ENCODE assay signal across 9 mouse cellular contexts in the genomic region with DNA sequence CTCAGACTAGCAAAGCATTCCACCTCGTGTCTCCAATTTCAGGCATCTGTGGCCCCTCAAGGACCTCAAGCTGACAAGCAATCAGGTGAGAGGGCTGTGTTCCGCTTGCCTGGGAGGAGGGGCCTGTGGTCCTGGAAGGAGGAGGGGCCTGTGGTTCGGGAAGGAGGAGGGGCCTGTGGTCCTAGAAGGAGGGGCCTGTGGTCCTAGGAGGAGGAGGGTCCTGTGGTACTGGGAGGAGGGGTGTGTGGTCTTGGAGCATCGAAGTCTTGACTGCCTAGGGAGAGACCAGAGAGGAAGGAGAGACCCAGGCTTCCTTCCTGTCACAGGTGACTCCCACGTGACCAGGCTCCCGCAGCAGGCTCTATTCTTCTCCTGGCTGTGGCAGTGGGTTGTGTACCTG. TPM values are rescaled to one million over a fixed set of nuclear protein-coding genes. Genes with fewer than 3 reads are reported as not detected.
A peak's percentile ranks its signal among the peaks of the same experiment; 100 is the strongest.
DNase-seq lines count a peak whose midpoint lies in the region; ATAC-seq and TF ChIP-seq lines count a peak whose summit lies in the region.
"Had no signal": no experiment of that assay in that cellular context is flagged by ENCODE, and none has a peak within 500 bp of the region (broad histone marks: within the 10 kb centered on the region; RNA-seq: fewer than 3 reads in every experiment).

No protein-coding gene starts in this region.

- H3K9ac ChIP-seq in kidney, postnatal 0 days (ENCODE audit: low read depth, low read length), result no peak overlapping the region
- no peak overlapping the region for H3K9ac ChIP-seq in embryonic facial prominence, embryonic 12.5 days
- no peak overlapping the region for H3K9ac ChIP-seq in limb, embryonic 13.5 days

- no peak for TF ChIP-seq CTCF in kidney, postnatal 0 days (IDR thresholded peaks at IDR 0.05; ENCODE audit: low read depth)

- 8% methylated on average over 6 of the region's 6 CpGs for WGBS in kidney, postnatal 0 days
- 4% methylated on average over 6 of the region's 6 CpGs for WGBS in embryonic facial prominence, embryonic 12.5 days
- 9% methylated on average over 6 of the region's 6 CpGs for WGBS in limb, embryonic 13.5 days

- 0 out of 2 replicates have a peak, but pooled peaks cover 5% of the 10 kb centered on the region for H3K36me3 ChIP-seq in kidney, postnatal 0 days (ENCODE audit: insufficient read depth, low read length)
- no peaks in the 10 kb centered on the region for H3K36me3 ChIP-seq in embryonic facial prominence, embryonic 12.5 days
- H3K36me3 ChIP-seq in limb, embryonic 13.5 days, result no peaks in the 10 kb centered on the region
- H3K36me3 ChIP-seq in splenic B cell, adult 2 months (ENCODE audit: control insufficient read depth, insufficient read depth, low read length, poor library complexity, severe bottlenecking), result no peaks in the 10 kb centered on the region

- peak overlapping the region; percentile 37 for H3K4me2 ChIP-seq in kidney, postnatal 0 days (ENCODE audit: low read length)
- peak overlapping the region; percentile 28 for H3K4me2 ChIP-seq in embryonic facial prominence, embryonic 12.5 days (replicated peaks)
- H3K4me2 ChIP-seq in limb, embryonic 13.5 days (replicated peaks), result peak overlapping the region; percentile 45

- intact Hi-C loops in gastrocnemius, postnatal 14 days (cut with DNase I; ENCODE audit: low total_unique reads), result no loop called here

- peak; percentile 19 for DNase-seq in kidney, postnatal 0 days (ENCODE audit: low spot score)
- DNase-seq in kidney, postnatal 36 days, result no peak
- DNase-seq in splenic B cell, adult 2 months (ENCODE audit: low read depth, low spot score), result peak; percentile 5
- DNase-seq in ovary, adult 18-20 months (ENCODE audit: low spot score), result no peak
- DNase-seq in gastrocnemius, postnatal 14 days, result no peak
- DNase-seq in frontal cortex, postnatal 36 days (ENCODE audit: low spot score in 2 of 2), result no peak

- no peaks in the 10 kb centered on the region for H3K9me3 ChIP-seq in kidney, postnatal 0 days (replicated peaks; ENCODE audit: low read length)
- no peaks in the 10 kb centered on the region for H3K9me3 ChIP-seq in embryonic facial prominence, embryonic 12.5 days
- H3K9me3 ChIP-seq in limb, embryonic 13.5 days, result no peaks in the 10 kb centered on the region

- no peak overlapping the region for H3K27ac ChIP-seq in kidney, postnatal 0 days
- H3K27ac ChIP-seq in embryonic facial prominence, embryonic 12.5 days, result 0 out of 2 replicates have a peak overlapping the region, but pooled peaks have one; percentile 13
- no peak overlapping the region for H3K27ac ChIP-seq in limb, embryonic 13.5 days

- peak; percentile 27 for ATAC-seq in kidney, postnatal 0 days (replicated peaks; ENCODE audit: low FRiP score, low read depth)
- no peak for ATAC-seq in embryonic facial prominence, embryonic 12.5 days (ENCODE audit: insufficient number of reproducible peaks, insufficient read depth, low FRiP score, low TSS enrichment)
- peak; percentile 38; the same call in 1 of the 2 replicates for ATAC-seq in limb, embryonic 13.5 days (ENCODE audit: low FRiP score, low read depth)

- H3K27me3 ChIP-seq in kidney, postnatal 0 days (ENCODE audit: insufficient read depth, low read length), result no peaks in the 10 kb centered on the region
- 0 out of 2 replicates have a peak, but pooled peaks cover 3% of the 10 kb centered on the region for H3K27me3 ChIP-seq in embryonic facial prominence, embryonic 12.5 days
- H3K27me3 ChIP-seq in limb, embryonic 13.5 days, result 0 out of 2 replicates have a peak, but pooled peaks cover 3% of the 10 kb centered on the region
- H3K27me3 ChIP-seq in splenic B cell, adult 2 months (ENCODE audit: control insufficient read depth, insufficient read depth, low read length, poor library complexity, severe bottlenecking), result no peaks in the 10 kb centered on the region

- H3K4me3 ChIP-seq in kidney, postnatal 0 days (replicated peaks; ENCODE audit: low read depth, low read length), result no peak overlapping the region
- peak overlapping the region; percentile 12; the same call in 1 of the 2 replicates for H3K4me3 ChIP-seq in embryonic facial prominence, embryonic 12.5 days
- H3K4me3 ChIP-seq in limb, embryonic 13.5 days, result 0 out of 2 replicates have a peak overlapping the region, but pooled peaks have one; percentile 4

- peaks cover 6% of the 10 kb centered on the region for H3K4me1 ChIP-seq in kidney, postnatal 0 days (replicated peaks; ENCODE audit: insufficient read depth, low read length)
- H3K4me1 ChIP-seq in embryonic facial prominence, embryonic 12.5 days, result peaks cover 13% of the 10 kb centered on the region
- peaks cover 12% of the 10 kb centered on the region for H3K4me1 ChIP-seq in limb, embryonic 13.5 days

RNA-seq across cellular contexts. Expression of a gene that starts 16.7 kb away (rescaled TPM):
- 2.3 and 2.9 TPM in 2 replicates for polyA plus RNA-seq in kidney, postnatal 0 days (2015; fragmentation: Nextera tagmentation; extraction: Ambion mirVana)
- polyA plus RNA-seq in embryonic facial prominence, embryonic 12.5 days (2016; fragmentation: Nextera tagmentation; extraction: Ambion mirVana), result 0.96 and 1.3 TPM in 2 replicates
- polyA plus RNA-seq in limb, embryonic 13.5 days (2015; fragmentation: Nextera tagmentation; extraction: Ambion mirVana), result 1.1 and 1.2 TPM in 2 replicates
- under 1 TPM; 0.55 to 0.62 TPM for total RNA-seq in gastrocnemius, postnatal 14 days (2021)

RNA-seq across cellular contexts. Expression of a gene that starts 16.9 kb away (rescaled TPM):
- 4.1 and 5.3 TPM in 2 replicates for polyA plus RNA-seq in kidney, postnatal 0 days (2015; fragmentation: Nextera tagmentation; extraction: Ambion mirVana)
- polyA plus RNA-seq in embryonic facial prominence, embryonic 12.5 days (2016; fragmentation: Nextera tagmentation; extraction: Ambion mirVana), result 2.1 and 2.2 TPM in 2 replicates
- polyA plus RNA-seq in limb, embryonic 13.5 days (2015; fragmentation: Nextera tagmentation; extraction: Ambion mirVana), result 1.3 and 1.4 TPM in 2 replicates
- 1 to 10 TPM; 4.0 to 9.5 TPM for total RNA-seq in gastrocnemius, postnatal 14 days (2021)

RNA-seq across cellular contexts. Expression of a gene that starts 20.1 kb away (rescaled TPM):
- polyA plus RNA-seq in kidney, postnatal 0 days (2015; fragmentation: Nextera tagmentation; extraction: Ambion mirVana), result not detected in 2 replicates
- polyA plus RNA-seq in embryonic facial prominence, embryonic 12.5 days (2016; fragmentation: Nextera tagmentation; extraction: Ambion mirVana), result not detected in 2 replicates
- not detected in 2 replicates for polyA plus RNA-seq in limb, embryonic 13.5 days (2015; fragmentation: Nextera tagmentation; extraction: Ambion mirVana)
- 1 to 10 TPM in 1 of 2 experiments, under 1 TPM in 1; 0.78 to 2.6 TPM for total RNA-seq in gastrocnemius, postnatal 14 days (2021)
- polyA plus RNA-seq: liver, embryonic 16.5 days had no signal

RNA-seq across cellular contexts. Expression of a gene that starts 38.8 kb away (rescaled TPM):
- polyA plus RNA-seq in kidney, postnatal 0 days (2015; fragmentation: Nextera tagmentation; extraction: Ambion mirVana), result 0.27 and 0.33 TPM in 2 replicates
- 0.15 and 0.50 TPM in 2 replicates for polyA plus RNA-seq in embryonic facial prominence, embryonic 12.5 days (2016; fragmentation: Nextera tagmentation; extraction: Ambion mirVana)
- polyA plus RNA-seq in limb, embryonic 13.5 days (2015; fragmentation: Nextera tagmentation; extraction: Ambion mirVana), result 0.31 and 0.38 TPM in 2 replicates
- not detected for total RNA-seq in gastrocnemius, postnatal 14 days (2021)

RNA-seq across cellular contexts. Expression of a gene that starts 49.4 kb away (rescaled TPM):
- not detected in 2 replicates for polyA plus RNA-seq in kidney, postnatal 0 days (2015; fragmentation: Nextera tagmentation; extraction: Ambion mirVana)
- not detected in 2 replicates for polyA plus RNA-seq in embryonic facial prominence, embryonic 12.5 days (2016; fragmentation: Nextera tagmentation; extraction: Ambion mirVana)
- polyA plus RNA-seq in limb, embryonic 13.5 days (2015; fragmentation: Nextera tagmentation; extraction: Ambion mirVana), result 0.11 and 0.13 TPM in 2 replicates
- total RNA-seq in gastrocnemius, postnatal 14 days (2021), result not detected
- polyA plus RNA-seq: liver, embryonic 16.5 days had no signal

Comparison
In these comparisons a context has a peak if more than half of its experiments do, and no peak if none do; other contexts are left out.
1. DNase-seq: peak in kidney, postnatal 0 days (single experiment) and splenic B cell, adult 2 months (single experiment); none in kidney, postnatal 36 days (0 of 2), ovary, adult 18-20 months (single experiment), gastrocnemius, postnatal 14 days (single experiment) and frontal cortex, postnatal 36 days (0 of 2).
2. Peak in every context shown above with its lines, with median percentiles within 50 percentile points of each other: H3K4me2 ChIP-seq.